Mouse (Mus musculus) G1E (cell line): Measurements from ENCODE around the gene Sumo1.

Experiments used
- CTCF ChIP-seq: IDR thresholded peaks from 2 replicates; pipeline ENCODE4 v1.5.1; 2012; ENCODE audit warnings: low read depth, low read length, inconsistent platforms, mixed read lengths
- GATA1 ChIP-seq: IDR thresholded peaks from 2 replicates; pipeline ENCODE4 v1.6.1; 2012; ENCODE audit warnings: borderline replicate concordance, low read length, inconsistent platforms, mixed read lengths
- POLR2AphosphoS5 ChIP-seq: IDR thresholded peaks from 2 replicates; pipeline ENCODE4 v1.6.1; 2012; ENCODE audit warnings: low read depth, low read length, inconsistent platforms; ENCODE audit not compliant: insufficient replicate concordance
- TAL1 ChIP-seq: conservative IDR thresholded peaks from 2 replicates; pipeline ENCODE4 v1.6.1; 2012; ENCODE audit warnings: low read depth, low read length, inconsistent platforms, mixed read lengths

DNA sequence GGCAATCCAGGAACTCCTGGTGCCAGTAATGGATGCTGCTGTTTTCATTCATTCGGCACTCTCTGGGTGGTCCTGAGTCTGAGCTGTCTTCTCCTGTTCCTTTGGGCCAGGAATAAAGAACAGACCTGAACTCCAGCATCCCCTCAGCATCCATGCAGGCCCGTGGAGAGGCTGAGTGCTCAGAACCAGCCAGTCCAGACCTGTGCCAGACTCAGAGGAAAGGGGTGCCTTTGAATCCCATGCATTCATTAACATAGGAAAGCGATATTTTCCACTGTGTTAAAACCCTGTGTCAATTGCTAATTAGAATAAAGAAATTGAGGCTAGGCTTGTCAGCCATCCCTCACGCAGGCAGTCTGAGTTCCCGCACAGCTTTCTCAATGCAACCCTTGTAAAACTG, 116.9 kb downstream of the Sumo1 start:
- no peak for TF ChIP-seq TAL1
- TF ChIP-seq CTCF = no peak
- no peak for TF ChIP-seq GATA1
- no peak for TF ChIP-seq POLR2AphosphoS5
